Mouse (Mus musculus): ENCODE data around the gene Gm3542. TPM values are rescaled to one million over a fixed set of nuclear protein-coding genes. Genes with fewer than 3 reads are reported as not detected.

Gm3542 gene
- not detected in 2 replicates for polyA plus RNA-seq (2012; rRNA removed)

GRCm38 (mm10) chr14:5334828-5335227 is at the start of gene Gm3542:
Gene Gm3542 (minus strand): TSS chr14:5334928.

Other genes starting within 250 kb of the Gm3542 start
- not detected in 2 replicates for gene Gm8279, start 203.4 kb downstream of the Gm3542 start, polyA plus RNA-seq (2012; rRNA removed)
- not detected in 2 replicates for gene Gm3317, start 170.4 kb downstream of the Gm3542 start, polyA plus RNA-seq (2012; rRNA removed)
- gene Gm8271, start 149.1 kb downstream of the Gm3542 start, polyA plus RNA-seq (2012; rRNA removed), result not detected in 2 replicates
- gene Gm3526, start 74.3 kb downstream of the Gm3542 start, polyA plus RNA-seq (2012; rRNA removed), result not detected in 2 replicates
- 0.01 TPM in 1 of 2 replicates, not detected in the other for gene Gm3500, start 54.1 kb upstream of the Gm3542 start, polyA plus RNA-seq (2012; rRNA removed)
- 0.05 and 0.07 TPM in 2 replicates for gene Gm3194, start 120.5 kb upstream of the Gm3542 start, polyA plus RNA-seq (2012; rRNA removed)
- gene Gm8246, start 142.9 kb upstream of the Gm3542 start, polyA plus RNA-seq (2012; rRNA removed), result not detected in 2 replicates
- not detected in 2 replicates for gene Gm3187, start 149.3 kb upstream of the Gm3542 start, polyA plus RNA-seq (2012; rRNA removed)
- gene Gm3488, start 166.7 kb upstream of the Gm3542 start, polyA plus RNA-seq (2012; rRNA removed), result 0.02 TPM in 2 replicates
- gene Gm3532, start 203.6 kb upstream of the Gm3542 start, polyA plus RNA-seq (2012; rRNA removed), result not detected in 2 replicates